Mouse (Mus musculus) cerebellum, adult 2 months (tissue): Measurements from ENCODE around the gene Trappc3.

Source experiments
- CTCF ChIP-seq: fragments of 200-500 bp; IDR thresholded peaks from 2 replicates; pipeline ENCODE4 v1.5.1; 2011; ENCODE audit warnings: low read depth, mild to moderate bottlenecking, control low read depth, low read length, moderate library complexity, borderline replicate concordance; ENCODE audit not compliant: insufficient read depth
- POLR2A ChIP-seq: fragments of 200-500 bp; IDR thresholded peaks from 2 replicates; pipeline ENCODE4 v1.6.1; 2011; ENCODE audit warnings: low read length, control low read depth, borderline replicate concordance; ENCODE audit not compliant: insufficient read depth

- TF ChIP-seq POLR2A (no peak), CTCF (no peak)
Measured at GRCm38 (mm10) chr4:126322646-126323045, 60.5 kb downstream of the Trappc3 start.
